Mouse (Mus musculus): Measurements from ENCODE around the gene Elk3. TPM values are rescaled to one million over a fixed set of nuclear protein-coding genes. Genes with fewer than 3 reads are reported as not detected.
A peak's percentile ranks its signal among the peaks of the same experiment; 100 is the strongest.

Elk3 gene
- polyA plus RNA-seq, 1 experiment from 2014 or later = 34.4 TPM

GRCm38 (mm10) chr10:93266521-93266920 is 44.4 kb downstream of the Elk3 start:
- no peaks in the 10 kb centered on the region for H3K9me3 ChIP-seq (ENCODE audit: control insufficient read depth, low read length)
- H3K27ac ChIP-seq (replicated peaks; ENCODE audit: low read depth, low read length) = no peak overlapping the region
- no peak overlapping the region for H3K9ac ChIP-seq (ENCODE audit: low read depth, low read length)
- no peak overlapping the region for H3K4me2 ChIP-seq (ENCODE audit: low read depth, low read length)
- H3K36me3 ChIP-seq (ENCODE audit: control insufficient read depth, insufficient read depth, low read length) = peaks cover 42% of the 10 kb centered on the region
- DNase-seq (ENCODE audit: low spot score) (no peak), ATAC-seq (ENCODE audit: low read depth) (no peak)
- H3K4me1 ChIP-seq (ENCODE audit: control insufficient read depth, insufficient read depth, low read length) = peaks cover 25% of the 10 kb centered on the region
- H3K27me3 ChIP-seq (replicated peaks; ENCODE audit: control insufficient read depth, insufficient read depth, low read length) = no peaks in the 10 kb centered on the region
- no peak overlapping the region for H3K4me3 ChIP-seq (ENCODE audit: low read depth, low read length)
- 85% methylated on average over 7 of the region's 7 CpGs for WGBS

DNA sequence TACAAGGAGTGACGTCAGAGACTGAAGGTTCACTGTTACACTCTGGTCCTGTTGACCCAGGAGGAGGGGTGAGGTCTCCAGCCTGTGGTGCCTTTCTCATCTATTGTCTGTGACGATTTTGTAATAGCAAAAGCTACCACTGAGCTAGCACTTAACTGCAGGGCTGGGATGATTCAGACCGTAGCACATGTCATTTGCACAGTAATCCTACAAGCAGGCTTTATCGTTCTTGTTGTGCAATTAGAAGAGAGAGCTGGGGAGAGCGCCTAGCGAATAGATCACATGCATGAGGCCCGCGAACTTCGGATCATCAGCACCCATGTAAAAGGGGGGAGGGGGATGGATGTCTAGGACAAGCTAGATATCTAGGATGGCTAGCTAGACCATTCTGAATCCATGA is 45.1 kb downstream of the Elk3 start:
- no peak overlapping the region for H3K4me2 ChIP-seq (ENCODE audit: low read depth, low read length)
- peaks cover 31% of the 10 kb centered on the region for H3K4me1 ChIP-seq (ENCODE audit: control insufficient read depth, insufficient read depth, low read length)
- no peak overlapping the region for H3K9ac ChIP-seq (ENCODE audit: low read depth, low read length)
- DNase-seq (ENCODE audit: low spot score) (no peak), ATAC-seq (ENCODE audit: low read depth) (no peak)
- H3K9me3 ChIP-seq (ENCODE audit: control insufficient read depth, low read length) = no peaks in the 10 kb centered on the region
- H3K4me3 ChIP-seq (ENCODE audit: low read depth, low read length) = no peak overlapping the region
- WGBS = 84% methylated on average over 9 of the region's 9 CpGs
- no peak overlapping the region for H3K27ac ChIP-seq (replicated peaks; ENCODE audit: low read depth, low read length)
- H3K27me3 ChIP-seq (replicated peaks; ENCODE audit: control insufficient read depth, insufficient read depth, low read length) = no peaks in the 10 kb centered on the region
- peaks cover 42% of the 10 kb centered on the region for H3K36me3 ChIP-seq (ENCODE audit: control insufficient read depth, insufficient read depth, low read length)

DNA sequence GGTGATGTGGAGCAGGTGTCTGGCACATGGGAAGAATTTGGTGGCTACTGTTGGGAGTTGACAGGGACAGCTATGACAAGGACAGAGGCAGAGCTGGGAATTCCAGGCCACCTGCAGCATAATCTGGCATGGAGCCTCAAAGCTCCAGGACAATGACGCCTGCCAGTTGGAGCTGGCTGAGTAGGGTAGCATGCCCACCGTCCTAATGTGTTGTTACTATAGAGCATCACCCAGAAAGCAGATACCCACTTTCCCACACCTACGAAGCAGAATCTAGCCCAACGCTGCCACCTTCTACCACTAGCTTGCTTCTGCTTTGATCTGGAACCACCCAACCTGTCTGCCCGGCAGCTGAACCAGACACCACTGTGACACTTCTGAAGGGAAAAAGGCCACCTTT is 46.9 kb downstream of the Elk3 start:
- 59% methylated on average over 5 of the region's 5 CpGs for WGBS
- Histone ChIP-seq H3K36me3 (ENCODE audit: control insufficient read depth, insufficient read depth, low read length) (peaks cover 43% of the 10 kb centered on the region), H3K4me2 (ENCODE audit: low read depth, low read length) (no peak overlapping the region), H3K27me3 (replicated peaks; ENCODE audit: control insufficient read depth, insufficient read depth, low read length) (no peaks in the 10 kb centered on the region), H3K4me1 (ENCODE audit: control insufficient read depth, insufficient read depth, low read length) (peaks cover 22% of the 10 kb centered on the region), H3K4me3 (ENCODE audit: low read depth, low read length) (no peak overlapping the region), H3K27ac (replicated peaks; ENCODE audit: low read depth, low read length) (no peak overlapping the region), H3K9ac (ENCODE audit: low read depth, low read length) (no peak overlapping the region), H3K9me3 (ENCODE audit: control insufficient read depth, low read length) (no peaks in the 10 kb centered on the region)
- DNase-seq (ENCODE audit: low spot score) (no peak), ATAC-seq (ENCODE audit: low read depth) (no peak)

DNA sequence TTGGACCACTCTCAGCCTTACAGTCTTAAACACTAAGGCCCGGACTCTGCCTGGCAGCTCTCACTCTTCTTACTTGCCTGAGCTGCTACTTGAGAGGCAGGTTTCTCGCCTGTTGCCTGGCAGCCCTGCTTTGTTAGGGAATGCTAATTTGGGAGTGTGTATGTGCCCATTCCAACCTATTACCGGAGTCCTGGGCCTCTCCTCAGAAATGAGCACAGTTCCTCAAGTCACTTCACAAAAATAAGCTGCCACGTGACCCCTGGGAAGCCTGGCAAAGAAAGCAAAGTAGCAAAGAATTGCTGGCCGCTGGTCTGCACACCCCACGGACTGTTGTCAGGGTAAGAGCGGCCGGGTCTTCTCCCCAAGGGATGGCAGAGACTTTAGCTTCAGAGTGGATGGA is 47.5 kb downstream of the Elk3 start:
- Histone ChIP-seq H3K27me3 (replicated peaks; ENCODE audit: control insufficient read depth, insufficient read depth, low read length) (no peaks in the 10 kb centered on the region), H3K27ac (replicated peaks; ENCODE audit: low read depth, low read length) (0 out of 2 replicates have a peak overlapping the region, but pooled peaks have one; percentile 15)

DNA sequence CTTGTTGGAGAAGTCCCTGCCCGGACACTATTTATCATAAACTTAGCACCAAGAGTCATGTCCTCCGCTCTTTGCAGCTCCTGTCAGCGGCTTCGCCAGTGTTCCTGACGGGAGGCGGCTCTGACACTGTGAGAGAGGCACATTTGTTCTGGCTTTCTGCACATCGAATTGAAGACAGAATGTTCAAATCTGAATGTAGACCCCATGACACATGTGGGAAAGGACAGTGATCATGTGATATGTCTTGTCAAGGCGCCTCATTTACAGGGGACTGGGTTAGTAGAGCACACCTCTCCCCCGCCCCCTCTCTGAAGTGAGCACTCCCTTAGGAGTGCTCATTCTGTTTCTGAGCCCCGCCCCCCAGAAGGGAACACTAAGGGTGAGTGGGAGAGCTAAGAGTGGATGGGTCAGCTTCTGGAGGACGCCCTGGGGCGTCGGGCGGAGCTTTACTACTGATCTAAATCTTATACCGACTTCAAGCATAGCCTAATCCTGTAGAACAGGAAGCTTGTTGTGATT is 48.9 kb downstream of the Elk3 start:
- Histone ChIP-seq H3K4me3 (ENCODE audit: low read depth, low read length) (0 out of 2 replicates have a peak overlapping the region, but pooled peaks have one; percentile 1), H3K9me3 (ENCODE audit: control insufficient read depth, low read length) (no peaks in the 10 kb centered on the region), H3K9ac (ENCODE audit: low read depth, low read length) (peak overlapping the region; percentile 34; the same call in 1 of the 2 replicates), H3K4me1 (ENCODE audit: control insufficient read depth, insufficient read depth, low read length) (peaks cover 24% of the 10 kb centered on the region), H3K27ac (replicated peaks; ENCODE audit: low read depth, low read length) (peak overlapping the region; percentile 67), H3K27me3 (replicated peaks; ENCODE audit: control insufficient read depth, insufficient read depth, low read length) (no peaks in the 10 kb centered on the region), H3K4me2 (ENCODE audit: low read depth, low read length) (peak overlapping the region; percentile 40), H3K36me3 (ENCODE audit: control insufficient read depth, insufficient read depth, low read length) (peaks cover 41% of the 10 kb centered on the region)
- DNase-seq (ENCODE audit: low spot score) = peak; percentile 77
- ATAC-seq (ENCODE audit: low read depth) = peak; percentile 60
- 11% methylated on average over 15 of the region's 15 CpGs for WGBS

More for the DNA sequence above, 47.5 kb downstream of the Elk3 start:
- H3K4me2 ChIP-seq (ENCODE audit: low read depth, low read length) = no peak overlapping the region
- peaks cover 43% of the 10 kb centered on the region for H3K36me3 ChIP-seq (ENCODE audit: control insufficient read depth, insufficient read depth, low read length)
- WGBS = 65% methylated on average over 8 of the region's 8 CpGs
- H3K9ac ChIP-seq (ENCODE audit: low read depth, low read length) = no peak overlapping the region
- no peak for DNase-seq (ENCODE audit: low spot score)
- no peak overlapping the region for H3K4me3 ChIP-seq (ENCODE audit: low read depth, low read length)
- no peak for ATAC-seq (ENCODE audit: low read depth)
- H3K4me1 ChIP-seq (ENCODE audit: control insufficient read depth, insufficient read depth, low read length) = peaks cover 22% of the 10 kb centered on the region
- no peaks in the 10 kb centered on the region for H3K9me3 ChIP-seq (ENCODE audit: control insufficient read depth, low read length)

- H3K9ac ChIP-seq (ENCODE audit: low read depth, low read length) = peak overlapping the region; percentile 34; the same call in 1 of the 2 replicates
- no peaks in the 10 kb centered on the region for H3K27me3 ChIP-seq (replicated peaks; ENCODE audit: control insufficient read depth, insufficient read depth, low read length)
- peak; percentile 91 for DNase-seq (ENCODE audit: low spot score)
- 14% methylated on average over 14 of the region's 16 CpGs for WGBS
- peaks cover 26% of the 10 kb centered on the region for H3K4me1 ChIP-seq (ENCODE audit: control insufficient read depth, insufficient read depth, low read length)
- H3K36me3 ChIP-seq (ENCODE audit: control insufficient read depth, insufficient read depth, low read length) = peaks cover 36% of the 10 kb centered on the region
- H3K4me3 ChIP-seq (ENCODE audit: low read depth, low read length) = 0 out of 2 replicates have a peak overlapping the region, but pooled peaks have one; percentile 1
- peak; percentile 87 for ATAC-seq (ENCODE audit: low read depth)
- H3K27ac ChIP-seq (replicated peaks; ENCODE audit: low read depth, low read length) = peak overlapping the region; percentile 67
- H3K4me2 ChIP-seq (ENCODE audit: low read depth, low read length) = peak overlapping the region; percentile 40
- H3K9me3 ChIP-seq (ENCODE audit: control insufficient read depth, low read length) = no peaks in the 10 kb centered on the region
Observed at GRCm38 (mm10) chr10:93261132-93261980, 49.6 kb downstream of the Elk3 start.

DNA sequence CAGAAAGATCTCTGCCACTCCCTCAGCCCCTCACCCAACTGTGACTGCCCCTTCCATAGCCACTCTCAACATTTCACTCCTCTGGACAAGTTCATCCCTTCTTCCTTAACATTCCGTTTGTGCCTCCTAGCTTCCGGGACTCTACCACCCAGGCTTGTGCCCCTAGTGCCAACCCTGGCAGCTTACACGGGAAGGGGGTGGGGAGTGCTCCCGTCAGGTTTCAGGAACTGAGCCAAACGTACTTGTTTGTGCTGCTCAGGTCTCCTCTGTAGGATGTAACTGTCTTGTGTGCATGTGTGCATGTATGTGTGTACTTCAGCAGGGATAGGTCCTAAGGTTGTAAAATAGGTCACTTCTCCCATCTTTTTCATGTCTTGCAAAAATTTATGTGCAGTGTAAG is 51.1 kb downstream of the Elk3 start:
- peaks cover 37% of the 10 kb centered on the region for H3K4me1 ChIP-seq (ENCODE audit: control insufficient read depth, insufficient read depth, low read length)
- ATAC-seq (ENCODE audit: low read depth) (no peak), DNase-seq (ENCODE audit: low spot score) (no peak)
- no peak overlapping the region for H3K4me2 ChIP-seq (ENCODE audit: low read depth, low read length)
- no peak overlapping the region for H3K4me3 ChIP-seq (ENCODE audit: low read depth, low read length)
- no peak overlapping the region for H3K9ac ChIP-seq (ENCODE audit: low read depth, low read length)
- no peaks in the 10 kb centered on the region for H3K9me3 ChIP-seq (ENCODE audit: control insufficient read depth, low read length)
- no peak overlapping the region for H3K27ac ChIP-seq (replicated peaks; ENCODE audit: low read depth, low read length)
- peaks cover 22% of the 10 kb centered on the region for H3K36me3 ChIP-seq (ENCODE audit: control insufficient read depth, insufficient read depth, low read length)
- no peaks in the 10 kb centered on the region for H3K27me3 ChIP-seq (replicated peaks; ENCODE audit: control insufficient read depth, insufficient read depth, low read length)
- 76% methylated on average over 5 of the region's 5 CpGs for WGBS

DNA sequence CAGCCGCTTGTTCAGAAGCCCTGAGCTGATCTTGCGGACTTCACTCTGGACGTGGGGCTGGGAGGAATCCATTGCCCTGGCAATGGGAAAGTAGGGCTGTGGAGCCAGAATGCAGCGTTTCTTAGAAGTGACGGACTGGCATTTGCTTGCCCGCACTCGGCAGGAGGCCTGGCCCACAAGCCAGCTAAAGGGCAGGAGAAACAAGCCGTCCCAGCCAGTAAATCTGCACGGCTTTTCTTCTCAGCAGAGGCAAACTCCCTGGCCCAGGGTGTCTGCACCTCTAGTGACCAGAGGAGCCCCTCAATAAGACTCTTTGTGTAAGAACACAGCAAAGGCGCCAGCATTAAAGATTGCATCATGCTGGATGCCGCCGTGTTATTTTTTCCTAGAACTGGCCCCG is 55.6 kb downstream of the Elk3 start:
- H3K27ac ChIP-seq (replicated peaks; ENCODE audit: low read depth, low read length) = peak overlapping the region; percentile 74

More for the DNA sequence above, 55.6 kb downstream of the Elk3 start:
- Histone ChIP-seq H3K9me3 (ENCODE audit: control insufficient read depth, low read length) (no peaks in the 10 kb centered on the region), H3K4me2 (ENCODE audit: low read depth, low read length) (no peak overlapping the region), H3K27me3 (replicated peaks; ENCODE audit: control insufficient read depth, insufficient read depth, low read length) (no peaks in the 10 kb centered on the region), H3K9ac (ENCODE audit: low read depth, low read length) (no peak overlapping the region), H3K36me3 (ENCODE audit: control insufficient read depth, insufficient read depth, low read length) (peaks cover 26% of the 10 kb centered on the region), H3K4me3 (ENCODE audit: low read depth, low read length) (no peak overlapping the region), H3K4me1 (ENCODE audit: control insufficient read depth, insufficient read depth, low read length) (peaks cover 15% of the 10 kb centered on the region)
- ATAC-seq (ENCODE audit: low read depth) (peak; percentile 45), DNase-seq (ENCODE audit: low spot score) (peak; percentile 72)
- WGBS = 25% methylated on average over 13 of the region's 13 CpGs
